Mouse (Mus musculus) layer of hippocampus, adult 18-20 months (tissue): ENCODE measurements around the gene Batf. TPM values are rescaled to one million over a fixed set of nuclear protein-coding genes. Genes with fewer than 3 reads are reported as not detected.
"Not testable (repeated sequence)": the region's sequence is repeated elsewhere in the genome, so short reads cannot be mapped to it uniquely, and the experiment has no call there.

Experiments
- DNase-seq, 2 experiments: peaks; one replicate each; pipeline ENCODE4 v3.0.0; 2022; ENCODE audit warnings: low spot score in 2 of 2
- total RNA-seq, 2 experiments: library from RNA; stranded (reverse); gene quantifications; 2 replicates each; pipeline ENCODE4 v1.2.3; 2021

Gene Batf
- total RNA-seq, 2 experiments from 2014 or later, result 0.35 to 0.36 TPM

- no peak for DNase-seq
Measured at GRCm38 (mm10) chr12:85684411-85685275, 1.8 kb upstream of the Batf start.

GRCm38 (mm10) chr12:85687217-85687533 is 706 bp downstream of the Batf start:
- no peak for DNase-seq

- no peak for DNase-seq
Measured at GRCm38 (mm10) chr12:85687846-85688245, 1.4 kb downstream of the Batf start.

GRCm38 (mm10) chr12:85695787-85696186 is 9.3 kb downstream of the Batf start:
- DNase-seq, result peak in 1 of 2 experiments; percentile 16

- no peak for DNase-seq
Measured at GRCm38 (mm10) chr12:85696436-85696835, 10.0 kb downstream of the Batf start.

GRCm38 (mm10) chr12:85698179-85698578 is 11.7 kb downstream of the Batf start:
- DNase-seq, result not testable (repeated sequence)

GRCm38 (mm10) chr12:85700191-85700841 is 13.8 kb downstream of the Batf start:
- no peak for DNase-seq

GRCm38 (mm10) chr12:85700842-85701223 is 14.4 kb downstream of the Batf start:
- DNase-seq, result no peak

GRCm38 (mm10) chr12:85702166-85703055 is 15.9 kb downstream of the Batf start:
- no peak for DNase-seq

- peak in 1 of 2 experiments; percentile 20 for DNase-seq
Measured at GRCm38 (mm10) chr12:85703507-85703906, 17.0 kb downstream of the Batf start.

GRCm38 (mm10) chr12:85704566-85704965 is 18.1 kb downstream of the Batf start:
- DNase-seq, result no peak

GRCm38 (mm10) chr12:85705002-85705830 is 18.7 kb downstream of the Batf start:
- peak in 1 of 2 experiments; percentile 30 for DNase-seq

GRCm38 (mm10) chr12:85705831-85706530 is 19.5 kb downstream of the Batf start:
- no peak for DNase-seq

- no peak for DNase-seq
Measured at GRCm38 (mm10) chr12:85706906-85707305, 20.4 kb downstream of the Batf start.

- no peak for DNase-seq
Measured at GRCm38 (mm10) chr12:85707391-85707790, 20.9 kb downstream of the Batf start.

- DNase-seq, result no peak
Measured at GRCm38 (mm10) chr12:85708556-85708955, 22.1 kb downstream of the Batf start.

GRCm38 (mm10) chr12:85710695-85711094 is 24.2 kb downstream of the Batf start:
- DNase-seq, result no peak

GRCm38 (mm10) chr12:85712587-85712986 is 26.1 kb downstream of the Batf start:
- no peak for DNase-seq

GRCm38 (mm10) chr12:85714126-85714525 is 27.7 kb downstream of the Batf start:
- DNase-seq, result no peak

GRCm38 (mm10) chr12:85725306-85725705 is 38.8 kb downstream of the Batf start:
- no peak for DNase-seq
